Mouse (Mus musculus) forebrain, embryonic 11.5 days (tissue): ENCODE measurements around the gene Vav3. TPM values are rescaled to one million over a fixed set of nuclear protein-coding genes. Genes with fewer than 3 reads are reported as not detected.

Experiments
- ATAC-seq: fragments of 200-750 bp; cut with Nextera tagmentation; replicated peaks from 2 replicates; pipeline ENCODE4 v1.8.0; 2017; ENCODE audit warnings: moderate TSS enrichment; ENCODE audit not compliant: low FRiP score
- DNase-seq: peaks from one replicate; pipeline ENCODE4 v3.0.0-alpha.2; 2017; ENCODE audit warnings: low spot score
- H3K27ac ChIP-seq: fragments of 300-500 bp; sonication (generic); 2 replicates; pipeline ENCODE4 v1.5.1; 2014; ENCODE audit warnings: low read depth, low read length
- H3K27me3 ChIP-seq: fragments of 300-500 bp; sonication (generic); 2 replicates; pipeline ENCODE4 v1.6.1; 2014; ENCODE audit warnings: mild to moderate bottlenecking, low read length, mixed read lengths; ENCODE audit not compliant: control insufficient read depth, insufficient read depth
- H3K36me3 ChIP-seq: fragments of 300-500 bp; sonication (generic); 2 replicates; pipeline ENCODE4 v1.6.1; 2014; ENCODE audit warnings: mild to moderate bottlenecking, low read length, moderate library complexity, mixed read lengths; ENCODE audit not compliant: control insufficient read depth, insufficient read depth
- H3K4me1 ChIP-seq: fragments of 300-500 bp; sonication (generic); replicated peaks from 2 replicates; pipeline ENCODE4 v1.6.1; 2014; ENCODE audit warnings: low read length, mixed read lengths; ENCODE audit not compliant: control insufficient read depth, insufficient read depth
- H3K4me2 ChIP-seq: fragments of 300-500 bp; sonication (generic); 2 replicates; pipeline ENCODE4 v1.6.1; 2014; ENCODE audit warnings: low read depth, mild to moderate bottlenecking, low read length, moderate library complexity, mixed read lengths; ENCODE audit not compliant: severe bottlenecking
- H3K4me3 ChIP-seq: fragments of 300-500 bp; sonication (generic); 2 replicates; pipeline ENCODE4 v1.5.1; 2014; ENCODE audit warnings: low read depth, low read length
- H3K9ac ChIP-seq: fragments of 300-500 bp; sonication (generic); 2 replicates; pipeline ENCODE4 v1.6.1; 2014; ENCODE audit warnings: low read length
- H3K9me3 ChIP-seq: fragments of 300-500 bp; sonication (generic); 2 replicates; pipeline ENCODE4 v1.6.1; 2016; ENCODE audit warnings: low read length, mixed read lengths; ENCODE audit not compliant: control insufficient read depth
- WGBS: fragments of 180-500 bp; shearing (Covaris S2); extraction: QIAGEN DNeasy Blood & Tissue Kit; methylation state at CpG from one replicate; pipeline ENCODE4 v1.1.7; 2014; 5-methylcytosine and 5-hydroxymethylcytosine counted together
- polyA plus RNA-seq: library from polyadenylated mRNA; unstranded; fragments of >200 nt; fragmentation: Nextera tagmentation; extraction: Ambion mirVana; gene quantifications from 2 replicates; pipeline ENCODE4 v1.2.1, GENCODE M21; 2014

Gene Vav3
- polyA plus RNA-seq, 1 experiment from 2014 or later, result 9.2 TPM

DNA sequence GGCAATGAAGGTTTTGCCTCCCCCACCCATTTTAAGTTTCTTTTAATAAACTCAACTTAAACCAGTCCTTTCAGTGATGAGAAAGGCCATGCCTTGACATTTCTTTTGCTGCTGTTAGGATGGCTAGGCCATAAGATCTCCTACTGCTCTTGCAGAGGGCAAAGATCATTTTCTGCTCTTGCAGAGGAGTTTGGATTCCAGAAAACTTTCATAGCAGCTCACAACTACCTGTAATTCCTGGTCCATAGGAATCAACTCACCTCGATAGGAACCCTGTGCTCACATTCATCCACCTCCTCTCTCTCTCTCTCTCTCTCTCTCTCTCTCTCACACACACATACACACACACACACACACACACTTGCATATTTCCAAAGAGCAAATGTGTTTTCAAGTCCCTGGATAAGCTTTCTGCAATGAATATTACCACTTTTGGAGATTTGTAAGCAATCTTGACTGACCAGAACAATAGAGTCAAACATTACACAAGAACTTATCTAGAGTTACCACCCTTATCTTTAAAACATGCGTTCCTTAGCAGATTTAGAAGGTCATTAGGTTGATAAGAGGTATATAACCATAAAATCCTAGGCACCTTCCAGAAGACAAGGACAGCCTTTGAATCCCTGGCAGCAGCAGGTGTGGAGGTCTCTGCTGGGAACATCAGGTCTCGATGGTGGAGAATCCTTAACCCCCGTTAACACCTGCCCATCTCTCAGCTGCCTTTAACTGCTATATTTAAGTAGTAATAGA lies 260.4 kb downstream of the Vav3 start:
- DNase-seq (no peak), ATAC-seq (no peak)
- no peaks in the 10 kb centered on the region for H3K36me3 ChIP-seq
- H3K4me2 ChIP-seq, result no peak overlapping the region
- 87% methylated on average over 4 of the region's 4 CpGs for WGBS
- no peaks in the 10 kb centered on the region for H3K9me3 ChIP-seq
- 0 out of 2 replicates have a peak, but pooled peaks cover 3% of the 10 kb centered on the region for H3K4me1 ChIP-seq
- H3K9ac ChIP-seq, result no peak overlapping the region
- H3K27ac ChIP-seq, result no peak overlapping the region
- no peaks in the 10 kb centered on the region for H3K27me3 ChIP-seq
- no peak overlapping the region for H3K4me3 ChIP-seq

DNA sequence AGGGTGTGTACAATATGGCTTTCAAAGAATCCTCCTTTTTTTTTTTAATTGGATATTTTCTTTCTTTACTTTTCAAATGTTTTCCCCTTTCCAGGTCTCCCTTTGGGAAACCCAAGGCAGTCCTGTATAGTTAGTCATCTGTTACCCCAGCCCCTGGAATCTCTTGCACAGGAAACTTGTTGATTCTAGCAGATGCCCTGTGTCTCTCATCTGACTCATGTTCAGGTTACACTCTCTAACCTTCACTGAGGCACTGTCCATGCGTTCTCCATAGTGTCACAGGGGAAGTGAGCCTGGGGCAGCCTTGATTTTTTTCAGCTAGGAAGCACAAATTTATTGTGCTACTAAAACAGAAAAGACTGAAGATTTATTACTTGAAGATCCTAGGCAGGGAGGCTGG lies 262.3 kb downstream of the Vav3 start:
- WGBS, result 78% methylated on average over 1 of the region's 1 CpGs

DNA sequence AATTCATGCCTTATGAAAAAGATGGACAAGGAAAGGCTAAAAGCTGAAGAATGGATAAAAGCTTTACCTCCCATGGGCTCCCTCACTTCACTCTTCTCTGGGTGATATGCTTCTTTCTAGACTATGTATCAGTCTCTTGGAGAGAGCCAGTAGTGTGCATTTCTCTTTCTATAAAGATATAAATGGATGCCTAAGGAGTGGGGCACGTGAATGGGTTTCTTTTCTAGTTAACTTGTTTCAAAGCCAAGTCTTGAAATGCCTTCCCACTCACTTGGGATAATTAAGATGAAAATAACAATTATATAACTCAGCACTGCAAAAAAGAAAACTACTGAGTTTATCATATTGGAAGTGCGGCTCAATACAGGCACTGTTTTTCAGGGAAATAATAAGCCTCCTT lies 265.7 kb downstream of the Vav3 start:
- Histone ChIP-seq H3K4me2 (no peak overlapping the region), H3K4me1 (no peaks in the 10 kb centered on the region), H3K36me3 (no peaks in the 10 kb centered on the region), H3K4me3 (no peak overlapping the region), H3K27me3 (no peaks in the 10 kb centered on the region), H3K9ac (no peak overlapping the region), H3K27ac (no peak overlapping the region), H3K9me3 (no peaks in the 10 kb centered on the region)
- DNase-seq (no peak), ATAC-seq (no peak)
- WGBS, result 83% methylated on average over 2 of the region's 2 CpGs

More for the DNA sequence above, 262.3 kb downstream of the Vav3 start:
- H3K4me1 ChIP-seq, result no peaks in the 10 kb centered on the region
- H3K27me3 ChIP-seq, result no peaks in the 10 kb centered on the region
- H3K4me3 ChIP-seq, result no peak overlapping the region
- DNase-seq (no peak), ATAC-seq (no peak)
- no peak overlapping the region for H3K27ac ChIP-seq
- H3K4me2 ChIP-seq, result no peak overlapping the region
- H3K36me3 ChIP-seq, result no peaks in the 10 kb centered on the region
- H3K9ac ChIP-seq, result no peak overlapping the region
- H3K9me3 ChIP-seq, result no peaks in the 10 kb centered on the region

DNA sequence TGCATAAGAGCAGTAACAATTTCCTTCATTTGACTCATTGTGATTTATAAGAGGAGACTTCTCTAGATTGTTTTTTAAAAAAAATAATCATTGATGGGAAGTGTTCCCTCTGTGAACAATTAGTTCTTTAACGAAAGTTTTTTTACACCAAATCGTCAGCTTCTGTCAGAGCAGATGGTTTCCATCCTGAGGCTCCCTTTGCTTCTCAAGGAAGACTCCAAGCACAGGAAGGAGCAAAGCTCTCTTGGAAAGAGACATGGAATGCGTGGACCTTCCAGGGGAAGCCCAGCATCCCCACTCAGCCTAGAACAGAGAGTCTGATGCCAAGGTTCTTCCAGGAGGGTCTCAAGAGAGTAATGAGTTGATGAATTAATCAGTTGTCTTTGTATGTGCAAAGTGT lies 281.3 kb downstream of the Vav3 start:
- ATAC-seq (no peak), DNase-seq (no peak)
- H3K9ac ChIP-seq, result no peak overlapping the region
- no peak overlapping the region for H3K4me3 ChIP-seq
- H3K36me3 ChIP-seq, result no peaks in the 10 kb centered on the region
- no peak overlapping the region for H3K4me2 ChIP-seq
- no peaks in the 10 kb centered on the region for H3K27me3 ChIP-seq
- no peak overlapping the region for H3K27ac ChIP-seq
- H3K4me1 ChIP-seq, result no peaks in the 10 kb centered on the region
- WGBS, result 80% methylated on average over 3 of the region's 3 CpGs
- no peaks in the 10 kb centered on the region for H3K9me3 ChIP-seq

DNA sequence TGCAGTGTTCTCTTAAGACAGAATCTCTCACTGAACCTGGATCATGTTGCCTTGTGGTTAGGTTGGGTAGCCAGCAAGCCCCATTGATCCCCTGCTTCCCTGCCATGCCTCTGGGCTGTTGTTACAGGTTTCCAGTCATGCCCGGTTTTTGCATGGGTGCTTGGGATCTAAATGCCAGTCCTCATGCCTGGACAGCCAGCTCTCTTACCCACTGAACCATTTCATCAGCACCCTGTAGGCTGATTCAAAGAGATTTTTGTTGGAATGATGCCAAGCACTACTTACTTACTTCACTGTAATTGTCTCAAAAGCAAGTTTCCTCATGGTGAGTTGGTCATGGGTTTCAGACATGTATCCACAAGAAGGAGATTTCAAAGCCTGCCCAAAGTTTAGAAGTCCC lies 281.9 kb downstream of the Vav3 start:
- Histone ChIP-seq H3K4me2 (no peak overlapping the region), H3K4me3 (no peak overlapping the region), H3K4me1 (no peaks in the 10 kb centered on the region), H3K27ac (no peak overlapping the region), H3K27me3 (no peaks in the 10 kb centered on the region), H3K9me3 (no peaks in the 10 kb centered on the region), H3K36me3 (no peaks in the 10 kb centered on the region), H3K9ac (no peak overlapping the region)
- ATAC-seq (no peak), DNase-seq (no peak)
- 100% methylated on average over 1 of the region's 1 CpGs for WGBS

DNA sequence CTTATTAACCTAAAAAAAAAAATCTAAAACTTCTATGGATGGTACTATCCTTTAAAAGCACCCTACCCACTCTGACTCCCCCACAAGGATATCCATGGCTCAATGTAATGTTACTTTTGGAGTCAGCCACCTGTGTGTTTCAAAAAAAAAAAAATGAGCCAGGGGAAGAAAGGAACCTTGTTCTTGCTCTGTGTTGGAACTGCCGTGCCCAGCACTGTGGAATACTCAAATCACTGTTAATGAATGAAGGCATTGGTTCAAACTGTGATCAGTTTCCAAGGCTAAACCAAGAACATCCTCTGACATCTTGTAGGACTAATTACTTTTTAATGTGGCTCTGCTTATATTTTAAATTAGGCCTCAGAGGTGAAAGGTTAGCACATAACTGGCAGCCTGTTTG lies 282.4 kb downstream of the Vav3 start:
- H3K36me3 ChIP-seq, result no peaks in the 10 kb centered on the region
- H3K27ac ChIP-seq, result no peak overlapping the region
- no peak overlapping the region for H3K4me3 ChIP-seq
- no peak overlapping the region for H3K9ac ChIP-seq
- H3K4me1 ChIP-seq, result no peaks in the 10 kb centered on the region
- no peak overlapping the region for H3K4me2 ChIP-seq
- no peak for DNase-seq
- ATAC-seq, result no peak
- H3K27me3 ChIP-seq, result no peaks in the 10 kb centered on the region
- whole genome bisulfite sequencing, result 80% methylated on average over 1 of the region's 1 CpGs
- H3K9me3 ChIP-seq, result no peaks in the 10 kb centered on the region

DNA sequence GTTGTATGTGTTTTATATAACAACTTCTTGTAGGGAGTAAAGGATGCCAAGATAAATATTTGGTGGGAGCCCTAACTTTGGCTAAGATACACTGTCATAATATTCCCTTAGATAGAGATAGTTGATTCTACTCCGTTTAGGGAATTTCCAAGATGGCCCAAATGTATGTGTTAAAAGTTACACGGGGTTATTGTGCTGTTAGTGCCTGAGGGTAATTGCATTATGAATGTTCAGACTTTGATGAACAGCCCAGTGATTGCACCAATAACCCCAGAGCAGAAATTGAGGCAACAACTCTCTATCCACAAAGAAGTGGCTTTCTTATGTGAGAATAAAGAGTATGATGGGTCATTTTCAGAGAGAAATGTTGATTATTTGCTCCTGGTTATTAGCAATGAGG lies 283.3 kb downstream of the Vav3 start:
- Histone ChIP-seq H3K4me3 (no peak overlapping the region), H3K4me1 (no peaks in the 10 kb centered on the region), H3K27me3 (no peaks in the 10 kb centered on the region), H3K9ac (no peak overlapping the region), H3K27ac (no peak overlapping the region), H3K36me3 (no peaks in the 10 kb centered on the region), H3K4me2 (no peak overlapping the region), H3K9me3 (no peaks in the 10 kb centered on the region)
- 86% methylated on average over 2 of the region's 2 CpGs for WGBS
- ATAC-seq, result no peak
- DNase-seq, result no peak

DNA sequence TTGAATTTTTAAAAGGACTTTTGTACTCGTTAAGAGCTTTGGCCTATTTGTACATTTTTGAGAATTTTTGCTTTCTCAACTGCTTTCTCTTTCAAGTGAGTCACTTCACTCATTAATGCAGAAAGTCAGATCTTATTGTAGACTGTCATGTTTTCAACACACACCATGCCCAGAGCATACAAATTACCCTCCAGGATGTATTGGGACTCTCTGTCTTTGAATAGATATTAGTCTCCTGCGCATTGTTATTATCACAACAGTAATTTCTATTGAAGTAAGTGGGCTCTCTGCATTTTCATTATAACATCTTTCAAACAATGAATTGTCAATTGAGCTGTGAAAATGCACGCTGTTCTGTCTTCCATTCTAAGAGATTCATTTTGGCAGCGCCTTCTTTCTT lies 295.6 kb downstream of the Vav3 start:
- H3K4me1 ChIP-seq, result 0 out of 2 replicates have a peak, but pooled peaks cover 3% of the 10 kb centered on the region
- DNase-seq (no peak), ATAC-seq (no peak; the same call in 1 of the 2 replicates)
- H3K27ac ChIP-seq, result no peak overlapping the region
- H3K9me3 ChIP-seq, result no peaks in the 10 kb centered on the region
- H3K36me3 ChIP-seq, result no peaks in the 10 kb centered on the region
- no peak overlapping the region for H3K4me2 ChIP-seq
- no peaks in the 10 kb centered on the region for H3K27me3 ChIP-seq
- WGBS, result 57% methylated on average over 4 of the region's 4 CpGs
- H3K4me3 ChIP-seq, result no peak overlapping the region
- no peak overlapping the region for H3K9ac ChIP-seq

DNA sequence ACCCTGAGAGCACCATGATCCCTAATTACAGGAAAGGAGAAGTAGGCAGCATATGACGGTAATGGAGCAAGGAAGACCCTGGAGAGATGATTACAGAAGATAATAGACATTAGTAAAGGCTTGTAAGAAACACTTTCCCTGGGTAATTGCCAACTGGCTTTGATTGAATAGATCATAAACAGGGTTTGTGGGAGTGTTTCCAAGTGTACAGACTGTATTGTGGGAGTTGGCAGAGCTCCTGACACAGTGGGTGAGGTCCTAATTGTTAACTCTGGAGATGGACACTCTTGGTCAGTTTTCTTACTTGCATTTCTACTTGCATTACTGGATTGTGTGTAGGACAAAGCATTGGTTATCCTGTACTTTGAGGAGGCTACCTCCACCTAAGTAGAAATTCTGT lies 298.9 kb downstream of the Vav3 start:
- WGBS, result 89% methylated on average over 1 of the region's 1 CpGs
- no peak overlapping the region for H3K27ac ChIP-seq
- ATAC-seq, result no peak
- H3K9ac ChIP-seq, result no peak overlapping the region
- H3K27me3 ChIP-seq, result no peaks in the 10 kb centered on the region
- no peaks in the 10 kb centered on the region for H3K36me3 ChIP-seq
- H3K4me2 ChIP-seq, result no peak overlapping the region
- no peaks in the 10 kb centered on the region for H3K9me3 ChIP-seq
- no peak for DNase-seq
- H3K4me1 ChIP-seq, result 0 out of 2 replicates have a peak, but pooled peaks cover 3% of the 10 kb centered on the region
- H3K4me3 ChIP-seq, result no peak overlapping the region
